Mouse (Mus musculus): Measurements from ENCODE around the gene Etv5.

- TF ChIP-seq POLR2A (IDR thresholded peaks at IDR 0.05; ENCODE audit: low read depth, low read length): no peak
- no peak for TF ChIP-seq CTCF (IDR thresholded peaks at IDR 0.05; ENCODE audit: extremely low read depth, insufficient read depth, insufficient read length, insufficient replicate concordance)
Observed at GRCm38 (mm10) chr16:22377714-22378113, 61.8 kb downstream of the Etv5 start.

Data from spleen, adult 2 months (tissue).